Mouse (Mus musculus): ENCODE measurements around the gene Hrc. TPM values are rescaled to one million over a fixed set of nuclear protein-coding genes. Genes with fewer than 3 reads are reported as not detected.

Gene Hrc
- polyA plus RNA-seq, 1 experiment from 2014 or later: 26.4 TPM

Other genes starting within 250 kb of the Hrc start
- gene Rcn3, start 243.1 kb upstream of the Hrc start, polyA plus RNA-seq (2015; fragmentation: Nextera tagmentation; extraction: Ambion mirVana): 223 and 285 TPM in 2 replicates
- 52.5 and 62.7 TPM in 2 replicates for gene Fcgrt, start 231.4 kb upstream of the Hrc start, polyA plus RNA-seq (2015; fragmentation: Nextera tagmentation; extraction: Ambion mirVana)
- gene Rps11, start 210.9 kb upstream of the Hrc start, polyA plus RNA-seq (2015; fragmentation: Nextera tagmentation; extraction: Ambion mirVana): 794 and 808 TPM in 2 replicates
- 697 and 762 TPM in 2 replicates for gene Rpl13a, start 206.5 kb upstream of the Hrc start, polyA plus RNA-seq (2015; fragmentation: Nextera tagmentation; extraction: Ambion mirVana)
- gene Gm45713, start 199.1 kb upstream of the Hrc start, polyA plus RNA-seq (2015; fragmentation: Nextera tagmentation; extraction: Ambion mirVana): 0.22 TPM in 1 of 2 replicates, not detected in the other
- 1.5 and 2.2 TPM in 2 replicates for gene Flt3l, start 198.9 kb upstream of the Hrc start, polyA plus RNA-seq (2015; fragmentation: Nextera tagmentation; extraction: Ambion mirVana)
- gene Pih1d1, start 181.0 kb upstream of the Hrc start, polyA plus RNA-seq (2015; fragmentation: Nextera tagmentation; extraction: Ambion mirVana): 76.5 and 77.3 TPM in 2 replicates
- 26.4 and 40.4 TPM in 2 replicates for gene Aldh16a1, start 180.7 kb upstream of the Hrc start, polyA plus RNA-seq (2015; fragmentation: Nextera tagmentation; extraction: Ambion mirVana)
- 2.7 and 3.5 TPM in 2 replicates for gene Slc17a7, start 171.3 kb upstream of the Hrc start, polyA plus RNA-seq (2015; fragmentation: Nextera tagmentation; extraction: Ambion mirVana)
- 0.10 TPM in 1 of 2 replicates, not detected in the other for gene Gfy, start 155.7 kb upstream of the Hrc start, polyA plus RNA-seq (2015; fragmentation: Nextera tagmentation; extraction: Ambion mirVana)
- gene Pth2, start 154.3 kb upstream of the Hrc start, polyA plus RNA-seq (2015; fragmentation: Nextera tagmentation; extraction: Ambion mirVana): not detected in 2 replicates
- gene Ccdc155, start 130.4 kb upstream of the Hrc start, polyA plus RNA-seq (2015; fragmentation: Nextera tagmentation; extraction: Ambion mirVana): 0.53 and 0.80 TPM in 2 replicates
- gene Dkkl1, start 123.1 kb upstream of the Hrc start, polyA plus RNA-seq (2015; fragmentation: Nextera tagmentation; extraction: Ambion mirVana): 0.90 and 1.2 TPM in 2 replicates
- gene Tead2, start 119.5 kb upstream of the Hrc start, polyA plus RNA-seq (2015; fragmentation: Nextera tagmentation; extraction: Ambion mirVana): 89.0 and 106 TPM in 2 replicates
- gene Cd37, start 96.2 kb upstream of the Hrc start, polyA plus RNA-seq (2015; fragmentation: Nextera tagmentation; extraction: Ambion mirVana): 2.4 and 8.3 TPM in 2 replicates
- gene Slc6a16, start 94.2 kb upstream of the Hrc start, polyA plus RNA-seq (2015; fragmentation: Nextera tagmentation; extraction: Ambion mirVana): 0.11 and 0.18 TPM in 2 replicates
- not detected in 2 replicates for gene Slc6a21, start 57.8 kb upstream of the Hrc start, polyA plus RNA-seq (2015; fragmentation: Nextera tagmentation; extraction: Ambion mirVana)
- gene Trpm4, start 1.5 kb upstream of the Hrc start, polyA plus RNA-seq (2015; fragmentation: Nextera tagmentation; extraction: Ambion mirVana): 12.7 and 15.8 TPM in 2 replicates
- gene Ppfia3, start 31.7 kb downstream of the Hrc start, polyA plus RNA-seq (2015; fragmentation: Nextera tagmentation; extraction: Ambion mirVana): 1.6 and 2.1 TPM in 2 replicates
- gene Lin7b, start 35.3 kb downstream of the Hrc start, polyA plus RNA-seq (2015; fragmentation: Nextera tagmentation; extraction: Ambion mirVana): 1.2 and 1.3 TPM in 2 replicates
- 123 and 146 TPM in 2 replicates for gene Snrnp70, start 60.5 kb downstream of the Hrc start, polyA plus RNA-seq (2015; fragmentation: Nextera tagmentation; extraction: Ambion mirVana)
- gene Kcna7, start 70.4 kb downstream of the Hrc start, polyA plus RNA-seq (2015; fragmentation: Nextera tagmentation; extraction: Ambion mirVana): 0.33 and 0.58 TPM in 2 replicates
- 0.81 and 1.6 TPM in 2 replicates for gene Ntf5, start 78.4 kb downstream of the Hrc start, polyA plus RNA-seq (2015; fragmentation: Nextera tagmentation; extraction: Ambion mirVana)
- not detected in 2 replicates for gene Lhb, start 85.5 kb downstream of the Hrc start, polyA plus RNA-seq (2015; fragmentation: Nextera tagmentation; extraction: Ambion mirVana)
- 111 and 113 TPM in 2 replicates for gene Gys1, start 99.6 kb downstream of the Hrc start, polyA plus RNA-seq (2015; fragmentation: Nextera tagmentation; extraction: Ambion mirVana)
- gene Ruvbl2, start 102.8 kb downstream of the Hrc start, polyA plus RNA-seq (2015; fragmentation: Nextera tagmentation; extraction: Ambion mirVana): 65.0 and 82.1 TPM in 2 replicates
- gene Ftl1, start 124.6 kb downstream of the Hrc start, polyA plus RNA-seq (2015; fragmentation: Nextera tagmentation; extraction: Ambion mirVana): 3,328 and 3,965 TPM in 2 replicates
- gene Bax, start 131.6 kb downstream of the Hrc start, polyA plus RNA-seq (2015; fragmentation: Nextera tagmentation; extraction: Ambion mirVana): 107 and 112 TPM in 2 replicates
- 0.28 and 1.3 TPM in 2 replicates for gene Tulp2, start 146.6 kb downstream of the Hrc start, polyA plus RNA-seq (2015; fragmentation: Nextera tagmentation; extraction: Ambion mirVana)
- gene Gm45808, start 151.5 kb downstream of the Hrc start, polyA plus RNA-seq (2015; fragmentation: Nextera tagmentation; extraction: Ambion mirVana): not detected in 2 replicates
- 4.0 and 4.1 TPM in 2 replicates for gene Dhdh, start 153.5 kb downstream of the Hrc start, polyA plus RNA-seq (2015; fragmentation: Nextera tagmentation; extraction: Ambion mirVana)
- gene Nucb1, start 175.1 kb downstream of the Hrc start, polyA plus RNA-seq (2015; fragmentation: Nextera tagmentation; extraction: Ambion mirVana): 144 and 177 TPM in 2 replicates
- gene Ppp1r15a, start 191.0 kb downstream of the Hrc start, polyA plus RNA-seq (2015; fragmentation: Nextera tagmentation; extraction: Ambion mirVana): 25.3 and 37.6 TPM in 2 replicates
- 1.0 and 2.6 TPM in 2 replicates for gene Plekha4, start 191.0 kb downstream of the Hrc start, polyA plus RNA-seq (2015; fragmentation: Nextera tagmentation; extraction: Ambion mirVana)
- 0.24 and 0.82 TPM in 2 replicates for gene Hsd17b14, start 219.6 kb downstream of the Hrc start, polyA plus RNA-seq (2015; fragmentation: Nextera tagmentation; extraction: Ambion mirVana)
- 79.4 and 84.5 TPM in 2 replicates for gene Bcat2, start 234.9 kb downstream of the Hrc start, polyA plus RNA-seq (2015; fragmentation: Nextera tagmentation; extraction: Ambion mirVana)